Mouse (Mus musculus) cerebellum, adult 2 months (tissue): ENCODE data around the gene Fam166b. TPM values are rescaled to one million over a fixed set of nuclear protein-coding genes. Genes with fewer than 3 reads are reported as not detected.

ENCODE experiments used
- DNase-seq, 2 experiments: peaks; one replicate each; pipeline ENCODE4 v3.0.0; 2021
- H3K27ac ChIP-seq: fragments of 200-500 bp; 2 replicates; pipeline ENCODE4 v1.5.1; 2012; ENCODE audit warnings: low read length, control low read depth, inconsistent platforms; ENCODE audit not compliant: insufficient read depth
- H3K27me3 ChIP-seq: fragments of 200-500 bp; 2 replicates; pipeline ENCODE4 v1.6.1; 2012; ENCODE audit warnings: inconsistent platforms, mild to moderate bottlenecking, low read length, moderate library complexity; ENCODE audit not compliant: control insufficient read depth, insufficient read depth
- H3K4me1 ChIP-seq: fragments of 200-500 bp; 2 replicates; pipeline ENCODE4 v1.6.1; 2011; ENCODE audit warnings: low read length; ENCODE audit not compliant: control insufficient read depth, insufficient read depth
- H3K4me3 ChIP-seq: fragments of 200-500 bp; replicated peaks from 2 replicates; pipeline ENCODE3; 2011; ENCODE audit warnings: mild to moderate bottlenecking, low read depth, low read length, control low read depth; ENCODE audit not compliant: insufficient read depth
- CTCF ChIP-seq: fragments of 200-500 bp; IDR thresholded peaks from 2 replicates; pipeline ENCODE4 v1.5.1; 2011; ENCODE audit warnings: low read depth, mild to moderate bottlenecking, control low read depth, low read length, moderate library complexity, borderline replicate concordance; ENCODE audit not compliant: insufficient read depth
- POLR2A ChIP-seq: fragments of 200-500 bp; IDR thresholded peaks from 2 replicates; pipeline ENCODE4 v1.6.1; 2011; ENCODE audit warnings: low read length, control low read depth, borderline replicate concordance; ENCODE audit not compliant: insufficient read depth
- WGBS: fragments of 180-500 bp; shearing (Covaris S2); methylation state at CpG from one replicate; pipeline ENCODE4 v1.1.7; 2018; 5-methylcytosine and 5-hydroxymethylcytosine counted together
- polyA plus RNA-seq: library from polyadenylated mRNA; depleted of rRNA; stranded (reverse); fragments of >200 nt; gene quantifications from 2 replicates; pipeline ENCODE4 v1.2.3, GENCODE M21; 2012

The Fam166b gene
- polyA plus RNA-seq, 1 experiment: 0.87 TPM

DNA sequence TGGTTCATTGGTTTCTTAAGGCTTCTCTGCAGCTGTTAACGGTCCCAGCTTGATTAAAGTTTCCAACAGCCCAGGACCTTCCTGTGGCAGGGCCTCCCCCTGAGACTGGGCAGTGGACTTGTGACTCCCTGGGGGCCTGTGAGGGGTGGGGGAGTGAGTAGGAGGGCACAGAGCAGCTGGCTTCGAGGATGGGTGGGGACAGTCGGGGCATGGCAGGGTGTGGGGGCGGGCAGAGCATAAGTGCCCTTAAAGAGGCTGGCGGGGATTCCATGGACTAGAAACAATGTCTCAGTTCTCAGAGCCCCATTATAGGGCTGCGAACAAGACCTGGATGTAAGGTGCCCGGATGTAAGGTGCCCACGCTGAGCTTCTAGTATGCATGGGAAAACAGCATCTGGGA, 28.2 kb upstream of the Fam166b start:
- no peaks in the 10 kb centered on the region for H3K27me3 ChIP-seq
- H3K4me3 ChIP-seq: no peak overlapping the region
- 27% methylated on average over 8 of the region's 8 CpGs for WGBS

GRCm38 (mm10) chr4:43456470-43456869, 27.5 kb upstream of the Fam166b start:
- no peak for DNase-seq
- Histone ChIP-seq H3K27me3 (no peaks in the 10 kb centered on the region), H3K4me3 (no peak overlapping the region), H3K4me1 (no peaks in the 10 kb centered on the region; the same call in 1 of the 2 replicates), H3K27ac (no peak overlapping the region)
- TF ChIP-seq POLR2A (no peak), CTCF (no peak)
- 50% methylated on average over 4 of the region's 4 CpGs for WGBS

More for the DNA sequence above, 28.2 kb upstream of the Fam166b start:
- TF ChIP-seq POLR2A (no peak), CTCF (no peak)
- H3K4me1 ChIP-seq: no peaks in the 10 kb centered on the region; the same call in 1 of the 2 replicates
- H3K27ac ChIP-seq: no peak overlapping the region
- DNase-seq: no peak

DNA sequence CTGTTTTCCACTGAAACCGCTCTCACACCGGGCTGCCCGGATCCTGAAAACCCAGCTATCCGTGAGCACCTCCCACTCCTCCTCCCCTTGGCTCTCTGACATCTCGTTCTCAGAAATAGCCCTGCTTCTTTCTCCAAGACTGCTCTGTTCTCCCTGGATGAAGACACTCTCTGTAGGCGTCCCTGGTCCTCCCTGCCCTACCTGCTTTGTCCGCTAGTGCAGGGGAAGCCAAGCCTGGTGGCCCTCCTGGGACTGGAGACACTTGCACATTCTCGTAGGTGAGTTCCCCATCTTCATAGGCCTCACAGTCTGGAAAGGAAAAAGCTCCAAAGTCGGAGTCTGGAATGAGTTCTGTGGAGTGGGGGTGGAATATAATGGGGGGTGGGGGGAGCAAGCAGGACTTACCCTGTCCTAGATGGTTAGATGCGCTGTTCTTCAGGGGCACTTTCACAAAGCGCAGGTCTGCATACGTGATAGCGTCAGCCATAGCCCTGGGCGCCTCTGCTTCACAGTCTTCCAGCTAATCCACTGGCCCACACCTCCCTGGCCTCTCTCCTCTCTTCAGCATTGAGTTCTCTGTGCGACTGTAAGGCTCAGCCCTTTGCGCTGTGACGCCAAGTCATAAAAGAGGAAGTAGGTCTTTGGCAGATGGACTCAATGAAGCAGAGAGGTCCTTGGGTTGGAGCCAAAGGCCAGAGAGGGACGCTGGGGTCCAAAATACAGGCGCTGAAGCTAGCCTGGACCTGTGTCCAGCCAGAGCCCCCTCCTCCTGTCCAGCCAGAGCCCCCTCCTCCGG, 25.3 kb upstream of the Fam166b start, which contains the start of gene Cd72:
TSS of gene Cd72 (minus strand) at position 588 of the 796 bp plus-strand sequence.
- no peaks in the 10 kb centered on the region for H3K27me3 ChIP-seq
- TF ChIP-seq CTCF: peak; percentile 29; the same call in 1 of the 2 replicates
- no peak for TF ChIP-seq POLR2A
- no peak within 1 kb of the TSS for H3K27ac ChIP-seq
- peak within 1 kb of the TSS; percentile 6 for H3K4me3 ChIP-seq
- DNase-seq: no peak
- WGBS: 22% methylated on average over 20 of the region's 20 CpGs
- H3K4me1 ChIP-seq: no peaks in the 10 kb centered on the region; the same call in 1 of the 2 replicates

GRCm38 (mm10) chr4:43453413-43453812, 24.5 kb upstream of the Fam166b start:
- no peaks in the 10 kb centered on the region for H3K27me3 ChIP-seq
- TF ChIP-seq POLR2A: no peak
- peak overlapping the region; percentile 6 for H3K4me3 ChIP-seq
- no peak for DNase-seq
- peaks cover 1% of the 10 kb centered on the region; the same call in 1 of the 2 replicates for H3K4me1 ChIP-seq
- H3K27ac ChIP-seq: no peak overlapping the region
- 2% methylated on average over 18 of the region's 18 CpGs for WGBS

DNA sequence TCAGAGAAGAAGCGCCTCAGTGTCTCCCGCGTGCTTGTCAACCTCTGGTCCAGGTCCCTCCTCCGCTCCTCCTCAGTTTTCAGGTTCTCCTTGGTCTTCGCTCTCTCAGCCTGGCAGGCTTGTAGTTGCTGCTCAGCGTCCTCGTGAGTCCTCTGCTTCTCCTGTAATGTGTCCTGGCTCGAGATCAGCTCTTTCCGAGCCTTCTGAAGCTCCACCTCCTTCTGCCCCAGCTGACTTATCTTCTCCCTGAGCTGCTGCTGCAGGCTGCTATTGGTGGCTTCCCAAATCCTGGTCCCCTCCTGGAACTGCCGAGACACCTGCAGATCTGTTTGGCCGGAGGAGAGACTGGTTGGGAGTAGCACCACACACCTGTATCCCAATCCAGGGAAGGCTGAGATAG, 23.4 kb upstream of the Fam166b start:
- no peak for DNase-seq
- Histone ChIP-seq H3K27me3 (no peaks in the 10 kb centered on the region), H3K27ac (no peak overlapping the region), H3K4me1 (peaks cover 3% of the 10 kb centered on the region; the same call in 1 of the 2 replicates), H3K4me3 (no peak overlapping the region)
- 50% methylated on average over 11 of the region's 11 CpGs for WGBS
- no peak for TF ChIP-seq CTCF
- TF ChIP-seq POLR2A: no peak

DNA sequence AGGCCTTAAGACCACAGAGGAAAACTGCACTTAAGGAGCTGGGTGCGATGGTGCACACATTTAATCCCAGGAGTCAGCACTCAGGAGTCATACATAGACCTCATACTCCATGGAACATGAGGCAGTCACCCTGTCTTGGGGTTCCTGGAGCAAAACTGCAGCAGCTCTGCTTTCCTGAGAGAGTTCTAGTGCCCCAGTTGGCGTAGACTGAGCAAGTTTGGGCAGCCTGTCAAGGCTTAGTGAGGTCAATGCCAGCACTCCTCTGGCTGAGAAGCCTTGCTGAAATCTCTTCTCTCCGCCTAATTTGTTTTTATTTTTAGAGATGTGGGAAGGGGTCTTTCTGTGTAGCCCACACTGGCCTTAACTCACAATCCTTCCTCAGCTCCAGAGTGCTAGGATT, 19.6 kb upstream of the Fam166b start:
- TF ChIP-seq CTCF (no peak), POLR2A (no peak)

GRCm38 (mm10) chr4:43447251-43447650, 18.3 kb upstream of the Fam166b start:
- WGBS: 32% methylated on average over 13 of the region's 13 CpGs
- Histone ChIP-seq H3K27me3 (no peaks in the 10 kb centered on the region), H3K4me1 (peaks cover 7% of the 10 kb centered on the region; the same call in 1 of the 2 replicates), H3K4me3 (no peak overlapping the region), H3K27ac (no peak overlapping the region)
- TF ChIP-seq POLR2A (no peak), CTCF (no peak)
- peak in 1 of 2 experiments; percentile 22 for DNase-seq

More for the DNA sequence above, 19.6 kb upstream of the Fam166b start:
- Histone ChIP-seq H3K27me3 (no peaks in the 10 kb centered on the region), H3K27ac (no peak overlapping the region), H3K4me1 (peaks cover 7% of the 10 kb centered on the region; the same call in 1 of the 2 replicates), H3K4me3 (no peak overlapping the region)
- 37% methylated on average over 3 of the region's 3 CpGs for WGBS
- peak; percentile 44 to 55 for DNase-seq

- Histone ChIP-seq H3K27ac (no peak overlapping the region), H3K4me1 (peaks cover 7% of the 10 kb centered on the region; the same call in 1 of the 2 replicates), H3K4me3 (peak overlapping the region; percentile 86), H3K27me3 (no peaks in the 10 kb centered on the region)
- under 1% methylated on average over 28 of the region's 28 CpGs for WGBS
- peak; percentile 45 to 57 for DNase-seq
- TF ChIP-seq CTCF (no peak), POLR2A (no peak)
Observed at GRCm38 (mm10) chr4:43443511-43443910, 14.6 kb upstream of the Fam166b start.
